Mouse (Mus musculus): Measurements from ENCODE around the gene Trpm5. TPM values are rescaled to one million over a fixed set of nuclear protein-coding genes. Genes with fewer than 3 reads are reported as not detected.

The Trpm5 gene
- total and polyA plus RNA-seq, 2 experiments from 2014 or later: 1.3 to 1.6 TPM

DNA sequence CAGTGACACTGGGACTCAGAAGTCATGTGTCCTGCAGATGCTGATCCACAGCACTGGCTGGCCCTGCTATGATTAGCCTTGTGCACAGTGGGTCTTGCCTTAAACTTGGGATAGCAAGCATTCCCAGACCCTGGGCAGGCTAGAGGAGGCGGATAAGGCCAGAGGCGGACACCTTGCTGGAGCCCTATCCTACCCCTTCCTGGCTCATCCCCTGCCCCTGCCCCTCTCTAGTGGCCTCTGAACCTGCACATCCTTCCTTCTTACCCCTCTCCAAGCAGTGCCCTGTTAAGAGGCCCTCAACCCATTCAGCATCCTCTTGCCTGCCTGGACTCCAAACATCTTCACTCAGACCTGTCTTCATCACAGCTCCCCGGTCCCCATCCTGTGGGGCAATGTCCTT is 53.9 kb downstream of the Trpm5 start:
- H3K4me1 ChIP-seq (ENCODE audit: insufficient read depth, low read length): no peaks in the 10 kb centered on the region
- H3K9me3 ChIP-seq (ENCODE audit: low read length): no peaks in the 10 kb centered on the region
- DNase-seq (ENCODE audit: low spot score) (no peak), ATAC-seq (ENCODE audit: low FRiP score) (no peak)
- 95% methylated on average over 3 of the region's 3 CpGs for WGBS
- H3K4me3 ChIP-seq (ENCODE audit: low read depth, low read length): no peak overlapping the region
- H3K27ac ChIP-seq (ENCODE audit: low read depth, low read length): no peak overlapping the region
- H3K9ac ChIP-seq (replicated peaks; ENCODE audit: low read length, poor library complexity, severe bottlenecking): no peak overlapping the region
- H3K27me3 ChIP-seq (ENCODE audit: insufficient read depth, low read length): no peaks in the 10 kb centered on the region
- TF ChIP-seq CTCF (IDR thresholded peaks at IDR 0.05): no peak
- no peak overlapping the region for H3K4me2 ChIP-seq (ENCODE audit: low read depth, low read length, poor library complexity, severe bottlenecking)
- H3K36me3 ChIP-seq (ENCODE audit: insufficient read depth, low read length): peaks cover 40% of the 10 kb centered on the region

DNA sequence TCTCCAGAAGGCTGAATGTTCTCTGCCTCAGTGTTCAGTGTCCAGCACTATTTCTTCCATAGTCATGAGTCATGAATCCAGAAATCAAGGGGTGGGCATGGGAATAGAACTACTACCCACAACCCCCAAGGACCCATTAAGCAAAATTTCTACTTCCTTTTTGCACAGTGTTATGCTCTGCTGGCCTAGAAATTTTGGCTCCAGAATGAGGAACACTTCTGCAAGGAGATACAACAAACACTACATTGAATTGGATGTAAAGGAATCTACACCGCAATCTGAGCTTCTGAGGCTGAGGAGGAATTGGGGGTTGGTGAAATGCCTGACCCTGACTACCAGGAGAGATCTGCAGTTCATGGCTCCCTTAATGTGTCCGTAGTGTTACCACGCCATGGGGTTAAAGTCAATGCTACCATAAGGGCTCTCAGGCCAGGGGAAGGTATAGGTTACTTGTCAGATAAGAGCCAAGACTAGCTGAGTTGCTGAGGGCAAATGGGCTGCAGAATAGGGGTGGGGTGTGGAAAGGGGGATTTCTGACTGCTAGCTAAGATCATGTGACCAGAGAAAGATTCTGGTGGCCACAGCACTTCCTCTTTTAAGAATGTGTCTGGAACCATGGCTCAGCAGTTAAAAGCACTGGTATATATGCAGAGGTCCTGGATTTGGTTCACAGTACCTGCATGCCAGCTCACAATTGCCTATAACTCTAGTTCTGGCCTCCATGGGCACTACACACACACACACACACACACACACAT is 56.1 kb downstream of the Trpm5 start:
- H3K36me3 ChIP-seq (ENCODE audit: insufficient read depth, low read length): peaks cover 49% of the 10 kb centered on the region
- WGBS: 96% methylated on average over 3 of the region's 3 CpGs
- ATAC-seq (ENCODE audit: low FRiP score) (no peak), DNase-seq (ENCODE audit: low spot score) (no peak)
- H3K27ac ChIP-seq (ENCODE audit: low read depth, low read length): no peak overlapping the region
- no peaks in the 10 kb centered on the region for H3K9me3 ChIP-seq (ENCODE audit: low read length)
- no peak for TF ChIP-seq CTCF (IDR thresholded peaks at IDR 0.05)
- no peak overlapping the region for H3K9ac ChIP-seq (replicated peaks; ENCODE audit: low read length, poor library complexity, severe bottlenecking)
- no peak overlapping the region for H3K4me2 ChIP-seq (ENCODE audit: low read depth, low read length, poor library complexity, severe bottlenecking)
- H3K4me1 ChIP-seq (ENCODE audit: insufficient read depth, low read length): no peaks in the 10 kb centered on the region
- no peaks in the 10 kb centered on the region for H3K27me3 ChIP-seq (ENCODE audit: insufficient read depth, low read length)
- H3K4me3 ChIP-seq (ENCODE audit: low read depth, low read length): no peak overlapping the region

DNA sequence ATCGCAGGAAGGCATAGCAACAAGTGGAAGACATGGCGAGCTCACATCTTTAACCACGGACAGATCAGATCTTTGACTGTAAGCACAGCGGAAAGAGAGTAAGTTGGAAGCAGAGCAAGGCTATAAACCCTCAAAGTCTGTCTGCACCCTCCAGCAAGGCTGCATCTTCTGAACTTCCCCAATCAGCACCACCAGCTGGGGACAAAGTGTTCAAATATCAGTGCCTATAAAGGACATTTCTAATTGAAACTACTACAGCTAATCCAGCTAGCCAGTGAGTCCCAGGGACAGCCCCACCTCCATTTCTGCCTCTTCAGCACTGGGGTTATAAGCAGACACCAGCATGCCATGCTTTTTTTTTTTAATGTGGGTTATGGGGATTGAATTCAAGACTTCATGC is 57.1 kb downstream of the Trpm5 start:
- H3K4me3 ChIP-seq (ENCODE audit: low read depth, low read length): no peak overlapping the region
- no peak overlapping the region for H3K4me2 ChIP-seq (ENCODE audit: low read depth, low read length, poor library complexity, severe bottlenecking)
- no peak for DNase-seq (ENCODE audit: low spot score)
- 96% methylated on average over 4 of the region's 4 CpGs for WGBS
- TF ChIP-seq CTCF (IDR thresholded peaks at IDR 0.05): no peak
- H3K27ac ChIP-seq (ENCODE audit: low read depth, low read length): no peak overlapping the region
- H3K4me1 ChIP-seq (ENCODE audit: insufficient read depth, low read length): no peaks in the 10 kb centered on the region
- H3K9ac ChIP-seq (replicated peaks; ENCODE audit: low read length, poor library complexity, severe bottlenecking): no peak overlapping the region
- no peak for ATAC-seq (ENCODE audit: low FRiP score)
- H3K36me3 ChIP-seq (ENCODE audit: insufficient read depth, low read length): peaks cover 46% of the 10 kb centered on the region
- H3K27me3 ChIP-seq (ENCODE audit: insufficient read depth, low read length): no peaks in the 10 kb centered on the region
- H3K9me3 ChIP-seq (ENCODE audit: low read length): no peaks in the 10 kb centered on the region

DNA sequence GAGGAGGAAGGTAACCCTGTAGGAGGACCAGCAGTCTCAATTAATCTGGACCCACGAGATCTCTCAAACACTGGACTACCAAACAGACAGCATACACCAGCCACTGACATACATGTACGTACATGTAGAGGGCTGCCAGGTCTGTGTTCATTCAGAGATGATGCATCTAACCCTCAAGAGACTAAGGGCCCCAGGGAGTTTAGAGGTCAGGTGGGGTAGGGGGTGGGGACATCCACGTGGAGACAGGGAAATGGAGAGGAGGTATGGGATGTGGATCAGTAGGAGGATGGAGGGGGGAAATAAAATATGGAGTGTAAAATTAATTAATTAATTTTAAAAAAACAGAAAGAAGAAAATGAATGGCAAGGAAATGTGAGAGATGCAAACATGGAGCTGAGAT is 57.7 kb downstream of the Trpm5 start:
- no peaks in the 10 kb centered on the region for H3K9me3 ChIP-seq (ENCODE audit: low read length)
- H3K9ac ChIP-seq (replicated peaks; ENCODE audit: low read length, poor library complexity, severe bottlenecking): no peak overlapping the region
- H3K4me3 ChIP-seq (ENCODE audit: low read depth, low read length): no peak overlapping the region
- no peaks in the 10 kb centered on the region for H3K27me3 ChIP-seq (ENCODE audit: insufficient read depth, low read length)
- 81% methylated on average over 3 of the region's 3 CpGs for WGBS
- no peak for TF ChIP-seq CTCF (IDR thresholded peaks at IDR 0.05)
- H3K36me3 ChIP-seq (ENCODE audit: insufficient read depth, low read length): peaks cover 40% of the 10 kb centered on the region
- DNase-seq (ENCODE audit: low spot score): no peak
- ATAC-seq (ENCODE audit: low FRiP score): no peak
- no peak overlapping the region for H3K4me2 ChIP-seq (ENCODE audit: low read depth, low read length, poor library complexity, severe bottlenecking)
- no peaks in the 10 kb centered on the region for H3K4me1 ChIP-seq (ENCODE audit: insufficient read depth, low read length)
- no peak overlapping the region for H3K27ac ChIP-seq (ENCODE audit: low read depth, low read length)

DNA sequence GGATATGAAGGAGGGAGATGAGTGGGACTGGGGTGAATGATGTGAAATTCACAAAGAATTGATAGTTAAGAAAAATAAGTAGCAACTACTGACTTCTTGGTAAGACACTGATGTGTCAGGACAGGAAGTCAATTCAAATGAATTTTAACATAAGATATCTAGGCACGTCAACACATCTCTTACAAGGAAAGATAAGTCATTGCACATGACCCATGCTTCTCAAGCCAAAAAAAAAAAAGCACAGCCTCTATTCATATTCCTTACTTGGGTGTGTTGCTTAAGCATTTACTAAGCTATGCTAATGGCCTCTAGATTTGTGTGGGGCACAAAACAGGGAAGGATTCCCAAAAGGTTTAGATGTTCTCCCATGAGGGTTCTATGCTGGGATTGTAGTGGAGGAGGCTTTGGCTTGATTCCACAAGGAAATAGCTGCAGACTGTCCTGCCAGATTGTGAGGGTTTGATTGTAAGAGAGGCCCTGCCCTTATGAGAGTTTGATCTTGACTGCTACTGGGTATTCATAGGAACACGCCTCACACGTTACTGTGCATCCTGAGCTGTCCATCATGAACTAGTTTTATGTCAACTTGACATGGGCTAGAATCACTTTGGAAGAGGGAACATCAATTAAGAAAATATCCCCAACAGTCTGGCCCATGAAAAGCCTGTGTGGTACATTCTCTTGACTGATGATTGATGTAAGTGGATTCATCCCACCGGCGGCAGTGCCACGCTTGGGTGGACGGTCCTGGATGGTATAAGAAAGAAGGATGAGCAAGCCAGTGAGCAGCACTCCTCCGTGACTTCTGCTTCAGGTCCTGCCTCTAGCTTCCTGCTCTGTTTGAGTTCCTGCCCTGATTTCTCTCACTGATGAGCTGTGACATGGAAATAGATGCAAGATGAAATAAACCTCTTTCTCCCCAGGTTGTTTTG is 59.7 kb downstream of the Trpm5 start:
- Histone ChIP-seq H3K9me3 (ENCODE audit: low read length) (no peaks in the 10 kb centered on the region), H3K4me2 (ENCODE audit: low read depth, low read length, poor library complexity, severe bottlenecking) (no peak overlapping the region), H3K36me3 (ENCODE audit: insufficient read depth, low read length) (peaks cover 34% of the 10 kb centered on the region), H3K4me1 (ENCODE audit: insufficient read depth, low read length) (no peaks in the 10 kb centered on the region), H3K9ac (replicated peaks; ENCODE audit: low read length, poor library complexity, severe bottlenecking) (no peak overlapping the region), H3K27ac (ENCODE audit: low read depth, low read length) (no peak overlapping the region), H3K27me3 (ENCODE audit: insufficient read depth, low read length) (no peaks in the 10 kb centered on the region), H3K4me3 (ENCODE audit: low read depth, low read length) (no peak overlapping the region)
- WGBS: 92% methylated on average over 8 of the region's 8 CpGs
- TF ChIP-seq CTCF (IDR thresholded peaks at IDR 0.05): no peak
- ATAC-seq (ENCODE audit: low FRiP score) (no peak), DNase-seq (ENCODE audit: low spot score) (no peak)

DNA sequence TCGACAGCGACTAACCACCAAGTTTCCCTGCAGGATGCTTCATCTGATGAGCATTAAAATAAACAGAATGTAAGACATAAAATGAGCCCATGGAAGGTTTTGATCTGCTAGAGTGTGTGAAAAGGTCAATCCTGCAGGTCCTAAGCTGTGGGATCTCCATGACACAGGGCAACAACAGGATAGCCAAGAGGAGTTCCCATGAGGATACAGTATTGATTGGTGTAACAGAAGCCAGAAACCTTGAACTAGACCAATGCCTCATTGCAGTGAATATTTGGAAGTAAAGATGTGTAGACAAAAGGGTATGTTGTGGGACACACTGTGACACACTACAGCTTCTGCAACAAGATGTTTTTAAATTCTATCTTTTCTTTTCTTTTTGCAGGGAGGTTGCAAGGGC is 60.3 kb downstream of the Trpm5 start:
- H3K27me3 ChIP-seq (ENCODE audit: insufficient read depth, low read length): no peaks in the 10 kb centered on the region
- WGBS: 87% methylated on average over 2 of the region's 2 CpGs
- H3K36me3 ChIP-seq (ENCODE audit: insufficient read depth, low read length): peaks cover 34% of the 10 kb centered on the region
- no peak for TF ChIP-seq CTCF (IDR thresholded peaks at IDR 0.05)
- ATAC-seq (ENCODE audit: low FRiP score) (no peak), DNase-seq (ENCODE audit: low spot score) (no peak)
- no peak overlapping the region for H3K4me2 ChIP-seq (ENCODE audit: low read depth, low read length, poor library complexity, severe bottlenecking)
- no peaks in the 10 kb centered on the region for H3K9me3 ChIP-seq (ENCODE audit: low read length)
- H3K4me1 ChIP-seq (ENCODE audit: insufficient read depth, low read length): no peaks in the 10 kb centered on the region
- no peak overlapping the region for H3K4me3 ChIP-seq (ENCODE audit: low read depth, low read length)
- H3K9ac ChIP-seq (replicated peaks; ENCODE audit: low read length, poor library complexity, severe bottlenecking): no peak overlapping the region
- no peak overlapping the region for H3K27ac ChIP-seq (ENCODE audit: low read depth, low read length)
